Mouse (Mus musculus): ENCODE measurements at regions not wholly inside any gene's neighbourhood (a gene's known extent, or its start where the extent isn't known, plus 50 kb on each side); places are given as distances from the start of the nearest gene placed in this dataset.

DNA sequence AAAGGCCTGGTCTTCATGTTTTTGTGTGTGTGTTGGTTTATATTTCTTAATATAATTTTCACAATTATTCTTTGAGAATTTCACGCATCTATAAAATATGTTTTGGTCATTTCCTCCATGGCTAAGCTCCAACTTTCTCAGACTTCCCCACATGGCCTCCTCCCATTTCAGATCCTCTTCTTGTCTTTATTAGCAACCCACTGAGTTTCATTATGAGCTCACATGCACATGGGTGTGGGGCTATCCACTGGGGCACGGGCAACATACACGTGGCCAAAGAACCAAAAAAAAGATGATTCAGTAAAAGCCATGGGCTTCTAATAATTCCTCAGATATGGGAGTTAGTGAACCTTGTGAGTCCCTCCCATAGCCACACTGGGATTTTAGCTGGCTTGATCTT is 50.1 kb upstream of the Mpp6 start:
- Histone ChIP-seq H3K4me2 (no peak overlapping the region), H3K9ac (ENCODE audit: low read length) (no peak overlapping the region), H3K36me3 (ENCODE audit: control insufficient read depth, insufficient read depth, low read length) (no peaks in the 10 kb centered on the region), H3K4me3 (ENCODE audit: low read depth, low read length) (no peak overlapping the region), H3K9me3 (ENCODE audit: control insufficient read depth, low read length) (no peaks in the 10 kb centered on the region), H3K27me3 (ENCODE audit: control insufficient read depth, insufficient read depth, low read length) (no peaks in the 10 kb centered on the region), H3K4me1 (ENCODE audit: control insufficient read depth, insufficient read depth, low read length) (no peaks in the 10 kb centered on the region), H3K27ac (ENCODE audit: low read depth, low read length) (no peak overlapping the region)
- DNase-seq (ENCODE audit: low spot score, missing footprints), result no peak
- ATAC-seq (ENCODE audit: low FRiP score), result no peak
- 89% methylated on average over 3 of the region's 3 CpGs for WGBS
